Mouse (Mus musculus) layer of hippocampus, adult 18-20 months (tissue): ENCODE data around the gene Chchd6. TPM values are rescaled to one million over a fixed set of nuclear protein-coding genes. Genes with fewer than 3 reads are reported as not detected.

Experiments
- DNase-seq, 2 experiments: peaks; one replicate each; pipeline ENCODE4 v3.0.0; 2022; ENCODE audit warnings: low spot score in 2 of 2
- total RNA-seq, 2 experiments: library from RNA; stranded (reverse); gene quantifications; 2 replicates each; pipeline ENCODE4 v1.2.3; 2021

The Chchd6 gene
- total RNA-seq, 2 experiments from 2014 or later: 69.6 to 76.4 TPM

DNA sequence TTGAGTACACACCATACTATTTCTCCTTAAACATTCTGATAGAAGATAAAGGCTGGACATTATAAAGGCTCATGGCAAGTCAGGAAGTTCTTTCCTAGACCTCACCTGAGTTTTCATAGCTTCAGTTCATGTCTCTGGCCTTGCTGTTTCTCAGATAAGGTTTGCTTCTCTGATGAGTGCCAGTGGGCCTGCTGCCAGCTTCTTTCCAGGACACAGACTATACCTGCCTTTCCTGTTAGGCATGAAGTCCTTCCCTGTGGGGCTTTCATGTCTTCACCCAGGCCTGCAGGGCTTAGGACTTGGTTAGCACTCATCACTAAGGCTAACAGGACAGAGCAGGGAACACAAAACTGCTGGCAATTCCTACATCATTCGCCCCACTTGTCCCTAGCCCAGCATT lies 186.4 kb downstream of the Chchd6 start:
- no peak for DNase-seq

DNA sequence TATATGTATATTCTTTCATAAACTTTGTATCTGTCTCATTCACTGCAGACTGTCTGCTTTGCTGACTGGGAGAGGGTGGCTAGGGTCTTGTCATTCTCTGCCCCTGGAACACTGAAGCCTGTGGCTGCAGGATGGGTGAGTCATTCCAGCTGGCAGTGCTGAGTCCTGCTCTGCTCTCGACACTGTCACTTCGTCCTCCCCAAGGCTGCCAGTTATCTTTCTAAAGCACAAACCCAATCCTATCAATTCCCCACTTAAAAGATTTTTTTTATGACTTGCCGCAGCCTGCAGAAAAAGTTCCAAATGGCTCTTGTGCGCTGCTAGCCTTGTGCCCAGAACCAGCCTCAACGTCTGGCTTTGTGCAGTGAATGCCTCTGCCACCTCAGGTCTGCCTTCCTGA lies 187.2 kb downstream of the Chchd6 start:
- DNase-seq: no peak

DNA sequence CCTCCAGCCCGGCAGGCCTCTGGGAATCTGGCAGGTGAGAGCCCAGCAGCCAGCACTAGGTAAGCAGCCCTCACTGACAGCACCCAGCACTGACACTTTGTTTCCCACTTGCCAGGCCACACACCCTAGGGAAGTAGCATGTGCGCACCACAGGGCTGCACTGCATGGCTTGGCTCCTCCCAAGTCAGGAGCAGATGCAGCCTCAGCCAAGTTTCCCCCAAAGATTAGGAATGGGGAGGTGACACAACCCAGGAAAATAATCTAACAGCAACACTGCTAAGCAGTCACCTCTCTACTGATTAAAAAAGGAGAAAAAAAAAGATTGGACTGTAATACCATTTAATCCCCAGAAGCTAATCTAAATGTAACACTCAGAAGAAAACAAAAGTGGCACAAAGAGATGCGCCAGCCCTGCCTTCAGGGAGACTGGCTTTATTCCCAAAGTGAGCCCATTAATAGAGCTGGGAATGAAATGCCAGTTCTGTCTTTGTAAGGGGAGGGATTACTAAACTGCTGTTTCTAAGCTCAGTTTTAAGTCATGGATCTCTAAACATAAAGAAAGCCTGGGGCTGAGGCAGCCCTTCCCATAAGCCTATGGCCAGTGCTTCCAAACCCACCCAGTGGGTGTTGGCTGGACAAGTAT lies 188.1 kb downstream of the Chchd6 start:
- DNase-seq: no peak

DNA sequence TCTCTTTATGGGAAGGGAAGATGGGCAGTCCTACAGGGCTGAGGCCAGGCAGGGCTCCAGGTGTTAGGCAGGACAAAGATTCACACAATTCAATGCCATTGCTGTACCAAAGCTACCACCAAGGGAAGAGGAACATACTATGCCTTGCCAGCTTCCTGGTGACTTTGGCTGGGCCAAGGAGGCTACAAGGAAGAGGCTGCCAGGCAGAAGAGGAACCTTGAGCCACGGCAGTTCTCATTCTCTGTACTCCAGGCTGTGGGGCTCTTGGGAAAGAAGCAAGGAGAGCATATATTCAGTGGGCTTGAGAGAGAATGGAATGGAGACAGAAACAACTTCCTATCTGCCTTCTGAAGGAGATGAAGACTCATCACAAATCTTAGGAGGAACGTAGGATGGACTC lies 190.5 kb downstream of the Chchd6 start:
- DNase-seq: no peak

DNA sequence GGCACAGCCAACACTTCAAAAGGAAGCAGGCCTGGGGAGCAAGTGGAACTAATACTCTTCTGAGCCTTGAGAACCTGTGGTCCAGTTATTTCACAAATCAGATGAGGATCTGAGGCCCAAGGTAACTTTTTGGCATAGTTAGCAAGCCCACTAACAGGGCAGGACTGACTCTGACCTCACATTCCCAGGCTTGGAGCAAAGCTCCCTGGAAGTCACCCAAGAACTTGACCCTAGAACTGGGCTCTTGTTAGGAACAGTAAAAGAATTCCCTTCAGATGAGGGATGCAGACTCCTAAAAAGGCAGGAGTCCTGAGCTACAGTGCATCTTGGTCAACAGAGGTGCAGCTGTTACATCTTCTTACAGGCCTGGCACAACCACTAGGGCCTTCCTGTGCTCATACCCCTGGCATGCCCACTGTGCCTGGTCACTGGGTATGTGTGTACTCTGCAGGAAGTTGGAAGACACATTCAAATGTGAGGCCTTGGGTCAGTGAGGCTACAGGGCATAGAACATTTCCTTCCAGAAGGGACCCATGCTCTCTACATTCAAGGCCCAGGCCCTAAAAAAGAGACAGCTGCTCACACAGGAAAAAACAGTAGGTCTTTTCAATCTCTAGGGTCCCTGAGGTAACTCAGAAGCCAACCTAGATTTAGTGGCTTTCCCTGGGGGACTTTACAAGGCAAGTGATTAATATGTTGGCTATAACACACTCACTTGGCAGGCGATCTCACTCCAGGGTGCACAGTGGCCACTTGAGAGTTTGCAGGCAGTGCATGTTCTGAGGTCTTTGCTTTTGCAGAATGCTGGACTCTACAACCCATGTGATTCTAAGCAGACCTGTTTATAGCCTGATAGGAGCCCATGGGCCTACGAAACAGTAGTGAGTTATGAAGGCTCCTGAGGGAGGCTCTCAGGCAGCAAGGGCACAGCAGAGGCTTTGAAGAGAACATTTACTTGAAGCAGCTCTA lies 191.9 kb downstream of the Chchd6 start:
- DNase-seq: no peak

DNA sequence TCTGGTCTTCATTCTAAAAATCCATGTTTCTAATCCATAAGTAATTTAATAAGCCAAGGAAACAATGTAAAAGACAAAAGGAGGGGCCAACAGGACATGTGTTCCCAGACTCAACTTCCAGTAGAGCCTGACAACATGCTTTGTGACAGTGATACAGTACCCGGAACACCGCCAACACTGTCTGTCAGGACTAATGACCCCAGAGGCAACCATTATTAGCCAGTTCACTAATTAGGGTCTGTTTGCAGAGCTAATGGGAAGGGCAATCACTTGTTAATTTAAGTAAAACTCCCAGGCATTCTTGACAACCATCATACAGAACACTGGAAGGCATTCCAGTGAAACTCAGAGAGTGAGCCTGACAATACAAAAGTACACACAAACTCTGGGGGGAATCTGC lies 193.0 kb downstream of the Chchd6 start:
- no peak for DNase-seq

DNA sequence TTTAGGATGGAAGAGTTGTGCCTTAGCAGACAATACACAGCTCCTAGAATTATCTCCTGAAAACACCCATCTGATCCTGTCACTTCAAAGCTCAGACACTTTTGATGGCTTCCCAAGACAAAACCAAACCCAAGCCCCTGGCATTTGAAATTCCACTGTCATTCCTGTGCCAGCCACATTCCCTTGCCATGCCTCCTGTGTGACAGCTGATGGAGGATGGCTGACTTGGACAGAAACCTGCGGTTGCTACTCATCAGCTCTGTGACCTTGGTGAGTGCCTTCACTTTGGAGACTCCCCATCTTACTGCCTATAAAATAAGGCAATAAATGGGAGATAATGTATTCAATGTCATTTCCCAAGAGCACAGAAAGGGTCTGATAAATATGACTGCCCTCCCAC lies 195.9 kb downstream of the Chchd6 start:
- no peak for DNase-seq

DNA sequence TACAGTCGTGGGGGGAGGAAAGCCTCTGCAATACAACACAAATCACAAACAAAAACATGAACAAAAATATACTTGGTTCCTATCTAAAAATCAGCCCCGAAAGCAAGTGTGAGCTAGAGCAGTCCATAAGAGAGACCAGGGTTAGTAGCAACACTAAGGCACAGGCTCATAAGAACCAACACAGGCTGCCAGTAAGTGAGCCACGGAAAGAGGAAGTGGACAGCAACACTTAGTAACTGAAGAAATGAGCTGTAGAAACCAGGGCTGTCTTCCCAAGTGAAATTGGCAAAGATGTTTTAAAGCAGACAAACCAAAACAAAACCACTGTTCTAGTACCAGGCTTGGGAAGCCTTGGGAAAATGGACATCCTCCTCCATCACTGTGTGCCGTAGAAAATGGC lies 197.5 kb downstream of the Chchd6 start:
- DNase-seq: no peak

DNA sequence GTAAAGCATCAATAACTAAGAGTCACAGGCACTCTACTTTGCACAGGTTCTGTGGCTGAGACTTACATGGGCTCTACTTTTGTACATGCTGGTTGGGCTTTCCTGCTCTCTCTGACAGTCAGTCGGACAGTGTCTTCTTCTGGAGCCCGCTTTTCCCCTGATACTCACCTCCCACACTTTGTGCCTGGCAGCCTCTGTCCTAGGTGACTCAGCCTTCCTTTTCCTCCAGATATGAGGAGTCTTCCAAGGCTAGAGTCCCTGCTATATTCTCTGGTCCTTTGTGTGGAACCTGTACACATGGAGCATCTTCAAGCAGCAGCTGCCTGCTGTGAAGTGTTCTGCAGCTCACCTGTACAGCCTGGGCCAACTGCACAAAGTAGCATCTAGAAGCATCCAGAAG lies 201.6 kb downstream of the Chchd6 start:
- no peak for DNase-seq

DNA sequence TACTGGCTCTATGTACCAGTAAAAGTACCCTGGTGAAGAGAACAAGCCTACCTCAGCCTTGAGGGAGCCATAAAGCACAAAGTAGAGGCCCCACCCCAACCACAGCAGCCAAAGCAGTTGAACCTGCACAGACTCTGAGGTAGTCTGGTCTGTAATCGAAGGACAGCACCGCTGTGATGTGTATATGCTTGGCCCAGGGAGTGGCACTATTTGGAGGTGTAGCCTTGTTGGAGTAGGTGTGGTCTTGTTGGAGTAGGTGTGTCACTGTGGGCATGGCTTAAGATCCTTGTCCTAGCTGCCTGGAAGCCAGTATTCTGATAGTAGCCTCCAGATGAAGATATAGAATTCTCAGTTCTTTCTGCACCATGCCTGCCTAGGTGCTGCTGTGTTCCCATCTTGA lies 203.2 kb downstream of the Chchd6 start:
- DNase-seq: no peak

DNA sequence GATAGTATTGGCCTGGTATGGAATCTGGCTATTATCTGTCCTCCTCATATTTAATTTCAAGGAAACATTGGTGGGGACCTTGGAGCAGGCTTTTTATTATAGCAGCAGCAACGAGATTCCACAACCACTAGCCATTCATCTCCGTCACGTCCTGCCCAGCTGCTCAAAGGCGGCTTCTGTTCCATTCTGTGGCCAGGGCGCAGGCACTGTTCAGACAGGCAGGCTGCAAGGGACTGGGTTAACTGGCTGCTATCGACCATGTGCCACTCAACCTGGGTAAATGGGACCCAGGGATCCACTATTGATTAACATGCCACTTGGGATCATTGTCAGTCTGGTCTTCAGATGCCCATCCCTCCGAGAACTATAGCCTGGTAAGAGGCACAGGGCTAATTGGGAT lies 205.7 kb downstream of the Chchd6 start:
- no peak for DNase-seq

DNA sequence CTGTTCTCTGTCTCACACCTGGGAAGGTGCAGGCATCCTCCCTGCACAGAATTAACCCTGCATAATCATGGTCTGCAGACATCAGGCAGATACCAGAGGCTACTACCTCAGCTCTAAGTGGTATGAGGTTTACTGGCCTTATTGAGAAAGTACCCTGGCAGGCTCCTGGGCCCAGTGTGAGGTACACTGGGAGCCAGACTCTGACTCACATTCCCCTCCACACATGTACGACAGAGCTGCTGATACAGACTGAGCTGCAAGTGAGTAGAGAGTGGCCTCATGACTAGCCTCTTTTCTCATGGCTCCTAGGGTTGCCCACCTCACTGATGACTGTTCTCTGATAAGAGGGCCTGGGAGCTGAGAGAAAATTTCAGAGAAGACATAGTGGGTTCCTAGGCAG lies 208.5 kb downstream of the Chchd6 start:
- DNase-seq: no peak

DNA sequence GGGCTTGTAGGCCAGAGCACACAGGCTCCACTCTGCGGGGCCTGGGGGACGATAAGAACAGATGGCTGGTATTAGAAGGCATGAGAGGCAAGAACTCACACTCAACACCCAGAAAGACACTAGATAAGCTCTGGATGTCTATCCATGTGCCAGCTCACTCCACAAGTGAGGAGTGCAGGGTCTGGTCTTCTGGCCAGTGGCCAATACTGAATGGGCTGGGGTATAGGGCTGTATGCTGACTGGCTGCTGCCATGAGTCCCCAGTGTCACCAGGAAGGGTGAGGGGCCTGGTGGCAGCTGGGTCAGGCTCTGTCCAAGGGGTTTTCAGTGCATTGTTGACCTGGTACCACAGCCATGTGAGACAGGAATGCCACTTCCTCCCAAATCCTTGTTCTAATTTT lies 210.8 kb downstream of the Chchd6 start:
- no peak for DNase-seq

DNA sequence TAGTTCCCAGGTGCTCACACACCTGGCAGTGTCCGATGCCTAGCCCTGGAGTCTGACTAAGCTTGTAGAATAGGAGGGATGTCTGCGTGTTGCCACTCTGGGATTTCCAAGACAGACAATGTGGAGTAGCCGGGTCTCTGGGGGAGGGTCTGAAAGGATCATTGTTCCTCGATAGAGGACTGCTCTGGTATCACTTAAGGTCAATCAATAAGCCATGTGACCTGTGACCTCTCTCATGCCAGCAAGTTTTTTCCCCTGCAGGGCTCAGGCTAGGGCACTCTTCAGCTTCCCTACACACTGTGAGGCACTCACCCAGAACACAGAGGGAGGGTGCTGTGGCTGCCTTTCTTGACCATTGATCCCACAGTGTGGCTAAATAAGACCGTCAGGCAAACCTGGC lies 213.6 kb downstream of the Chchd6 start:
- no peak for DNase-seq

DNA sequence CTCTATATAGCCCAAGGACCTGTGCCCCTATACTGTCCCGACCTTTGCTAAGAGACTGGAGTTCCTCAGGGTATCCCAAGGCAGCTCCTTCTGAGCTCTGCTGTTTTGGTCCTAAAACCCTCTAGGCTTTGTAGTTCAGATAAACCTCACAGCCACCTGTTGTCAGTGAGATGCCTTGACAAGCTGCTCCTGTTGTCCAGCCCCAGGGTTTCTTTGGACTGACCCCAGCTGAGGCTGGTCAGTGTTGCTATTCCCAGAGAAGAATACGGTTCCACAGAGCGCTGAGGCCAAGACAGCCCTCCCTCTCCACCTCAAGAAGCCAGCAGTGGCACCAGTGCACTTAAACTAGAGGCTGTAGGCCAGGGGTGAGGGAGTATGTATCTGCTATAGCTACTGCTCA lies 214.3 kb downstream of the Chchd6 start:
- DNase-seq: no peak

DNA sequence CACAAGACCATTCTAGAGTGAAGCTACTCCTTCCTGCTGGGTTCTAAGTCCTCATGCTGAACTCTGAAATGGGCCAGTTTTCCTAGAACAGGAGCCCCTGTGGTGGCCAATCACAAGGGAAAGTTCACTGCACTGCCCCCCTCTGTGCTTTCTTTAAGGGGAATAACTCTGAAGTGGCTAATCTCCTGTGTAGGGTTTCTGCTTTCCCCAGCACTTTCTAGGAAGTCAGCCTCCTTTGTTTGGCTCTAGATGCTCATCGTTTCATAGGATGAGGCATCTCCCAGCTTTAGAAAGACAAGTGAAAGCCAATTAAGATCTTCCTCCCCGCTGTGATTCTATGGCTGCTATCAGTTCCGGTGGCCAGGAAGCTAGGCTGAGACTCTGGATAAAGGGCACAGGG lies 214.7 kb downstream of the Chchd6 start:
- no peak for DNase-seq

DNA sequence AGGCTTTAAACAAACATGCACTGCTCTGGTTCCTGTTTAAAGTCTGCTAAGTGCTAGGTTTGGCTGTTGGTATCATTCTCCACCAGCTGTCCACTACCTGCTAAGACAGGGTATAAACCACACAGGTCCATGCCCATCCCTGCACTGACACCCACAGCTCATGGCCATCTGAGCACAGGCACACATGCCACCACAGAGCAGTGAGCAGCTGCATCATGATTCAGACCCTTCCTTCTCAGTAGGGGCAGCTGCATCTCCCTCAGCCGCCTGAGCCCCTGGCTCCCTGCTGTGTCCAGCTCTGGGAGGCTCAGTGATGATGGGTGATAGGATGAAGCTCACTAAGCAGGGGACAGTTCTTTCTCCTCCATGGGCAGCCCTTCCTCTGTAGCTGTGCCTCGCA lies 217.2 kb downstream of the Chchd6 start:
- no peak for DNase-seq

DNA sequence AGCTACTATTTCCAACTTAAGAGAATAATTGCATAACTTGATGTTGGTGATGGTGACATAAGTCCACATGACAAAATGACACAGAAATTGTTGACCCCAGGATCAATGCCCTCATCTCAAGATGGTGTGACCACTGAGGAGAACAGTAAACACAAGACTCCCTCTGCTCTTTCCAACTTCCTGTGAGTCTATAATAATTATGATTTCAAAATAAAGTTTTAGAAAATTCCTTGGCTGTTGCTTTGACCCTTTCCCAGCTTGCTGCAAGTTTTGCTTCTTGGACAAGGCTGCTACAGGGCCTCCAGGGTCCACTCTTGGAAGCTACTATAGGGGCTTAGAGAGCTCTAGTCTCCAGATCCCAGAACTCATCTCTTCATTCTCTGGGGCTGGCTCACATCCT lies 226.6 kb downstream of the Chchd6 start:
- no peak for DNase-seq

DNA sequence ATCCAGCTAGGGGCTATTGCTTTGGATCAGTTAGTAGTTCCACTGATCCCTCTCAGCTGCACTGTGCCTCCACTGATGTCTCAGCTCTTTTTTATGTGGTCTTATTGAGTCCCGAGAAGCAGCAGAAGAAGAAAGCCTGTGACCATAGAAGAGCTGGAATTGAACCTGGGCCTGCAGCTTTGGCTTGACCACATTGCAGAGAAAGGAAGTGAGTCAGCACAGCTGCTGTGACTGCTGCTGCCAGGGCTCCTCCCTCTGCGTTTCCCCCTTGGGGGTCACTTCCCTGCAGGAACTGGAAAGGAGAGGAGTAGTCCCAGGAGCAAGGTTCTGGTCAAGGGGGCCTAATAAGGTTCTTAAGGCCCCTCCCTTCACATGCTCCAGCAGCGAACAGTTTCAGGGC lies 231.1 kb downstream of the Chchd6 start:
- DNase-seq: no peak

DNA sequence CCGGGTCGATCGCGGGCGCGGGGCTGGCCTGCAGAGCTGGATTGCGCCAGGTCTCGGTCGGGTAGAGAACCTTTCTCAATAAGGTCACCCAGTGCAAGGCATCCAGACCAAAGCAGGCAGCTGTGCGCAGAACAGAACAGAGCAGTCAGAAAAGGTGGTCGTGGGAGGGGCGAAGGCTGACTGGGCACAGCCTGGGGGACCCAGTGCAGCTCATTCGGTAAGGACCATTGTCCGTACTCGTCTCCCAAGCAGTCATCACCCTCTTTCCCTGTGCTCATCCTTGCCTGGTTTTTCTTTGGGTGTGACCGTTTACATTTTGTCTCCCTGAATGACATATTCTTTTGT lies 232.4 kb downstream of the Chchd6 start:
- DNase-seq: no peak

DNA sequence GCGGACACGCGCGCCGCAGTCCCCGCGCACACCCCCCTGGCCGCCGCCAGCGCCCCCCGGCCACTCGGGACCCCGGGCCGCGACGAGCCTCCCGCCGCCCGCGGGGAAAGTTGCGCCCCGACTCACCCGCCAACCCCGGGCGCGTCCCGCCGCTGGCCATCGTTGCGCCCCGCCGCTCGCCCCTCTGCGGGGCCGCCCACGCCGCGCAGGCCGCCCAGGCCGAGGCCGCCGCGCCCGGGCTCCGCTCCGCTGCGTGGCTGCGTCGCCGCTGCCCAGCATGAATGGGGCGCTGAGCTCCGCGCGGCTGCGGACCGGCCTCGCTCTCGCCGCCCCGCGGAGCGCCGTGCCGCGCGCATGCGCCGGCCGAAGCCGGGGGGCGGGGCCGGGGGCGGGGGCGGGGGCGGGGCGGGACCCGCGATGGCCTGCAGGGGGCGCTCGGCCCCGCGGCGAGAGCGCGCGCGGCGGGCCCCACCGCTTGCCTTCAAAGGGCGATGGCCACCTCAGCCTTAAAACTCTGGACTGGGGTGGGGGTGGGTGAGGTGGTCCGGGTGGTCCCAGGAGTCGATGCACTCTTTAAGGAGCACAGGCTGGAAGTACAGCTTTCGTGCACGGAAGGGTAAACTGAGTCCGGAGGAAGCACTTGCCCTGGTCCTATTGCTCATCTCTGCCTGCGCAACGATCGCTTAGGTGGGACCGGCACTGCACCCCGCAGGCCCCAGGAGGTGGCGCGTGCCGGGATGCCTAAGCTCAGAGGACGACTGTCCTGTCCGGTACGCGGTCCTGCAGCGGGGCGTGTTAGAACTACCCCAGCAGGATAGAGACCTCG lies 233.0 kb downstream of the Chchd6 start, which contains the start of gene Plxna1:
TSS of gene Plxna1 (minus strand) at position 340 of the 826 bp plus-strand sequence.
- peak in 1 of 2 experiments; percentile 59 for DNase-seq
